In genomic region chr2:148375326-148376150, GRCm38 (mm10) we compare ENCODE assay signal across 8 mouse cellular contexts. TPM values are rescaled to one million over a fixed set of nuclear protein-coding genes. Genes with fewer than 3 reads are reported as not detected.
DNase-seq lines count a peak whose midpoint lies in the region; ATAC-seq and TF ChIP-seq lines count a peak whose summit lies in the region.

No protein-coding gene starts in this region.

- peak; percentile 75 for TF ChIP-seq CTCF in lung, postnatal 0 days (IDR thresholded peaks at IDR 0.05)

- H3K4me3 ChIP-seq in lung, postnatal 0 days (ENCODE audit: low read depth, low read length), result no peak overlapping the region

- peak; percentile 1; the same call in 1 of the 2 replicates for ATAC-seq in lung, postnatal 0 days

- 0 out of 2 replicates have a peak, but pooled peaks cover 10% of the 10 kb centered on the region for H3K4me1 ChIP-seq in lung, postnatal 0 days (ENCODE audit: insufficient read depth, low read depth, low read length)

- H3K9ac ChIP-seq in lung, postnatal 0 days (replicated peaks; ENCODE audit: low read depth), result no peak overlapping the region

- TF ChIP-seq EP300 in lung, postnatal 0 days (IDR thresholded peaks at IDR 0.05), result no peak

- DNase-seq in heart, adult 18-20 months, result peak; percentile 42 to 75
- DNase-seq in heart, postnatal 25 days (ENCODE audit: low spot score), result no peak
- peak; percentile 83 to 84 for DNase-seq in B cell, adult 2 months
- DNase-seq in adrenal gland, postnatal 25 days, result peak; percentile 66
- peak; percentile 44 to 73 for DNase-seq in heart, postnatal 36 days
- DNase-seq in lung, postnatal 0 days (ENCODE audit: low spot score), result peak; percentile 46
- DNase-seq in splenic B cell, adult 2 months (ENCODE audit: low read depth, low spot score), result peak; percentile 76
- no peak for DNase-seq in right cerebral cortex, adult 18-20 months

- H3K9me3 ChIP-seq in lung, postnatal 0 days (ENCODE audit: low read length), result no peaks in the 10 kb centered on the region

- intact Hi-C loops in heart, postnatal 25 days (cut with DNase I), result no loop called here
- intact Hi-C loops in heart, postnatal 36 days (cut with DNase I), result loop anchor here (1.0 kb wide), 1 partner anchor 205 kb away; no protein-coding TSS in a partner anchor

- H3K36me3 ChIP-seq in lung, postnatal 0 days (ENCODE audit: insufficient read depth, low read length), result no peaks in the 10 kb centered on the region
- H3K36me3 ChIP-seq in splenic B cell, adult 2 months (ENCODE audit: control insufficient read depth, insufficient read depth, low read length, poor library complexity, severe bottlenecking), result no peaks in the 10 kb centered on the region

- no peaks in the 10 kb centered on the region for H3K27me3 ChIP-seq in lung, postnatal 0 days (replicated peaks; ENCODE audit: insufficient read depth, low read length)
- no peaks in the 10 kb centered on the region for H3K27me3 ChIP-seq in splenic B cell, adult 2 months (ENCODE audit: control insufficient read depth, insufficient read depth, low read length, poor library complexity, severe bottlenecking)

- WGBS in lung, postnatal 0 days, result 77% methylated on average over 10 of the region's 10 CpGs

- no peak overlapping the region for H3K4me2 ChIP-seq in lung, postnatal 0 days (replicated peaks; ENCODE audit: low read depth, low read length)

- H3K27ac ChIP-seq in lung, postnatal 0 days (ENCODE audit: low read length), result no peak overlapping the region

RNA-seq across cellular contexts. Expression of gene Sstr4, which starts 19.6 kb away (rescaled TPM):
- total RNA-seq in heart, adult 18-20 months (2021), result 1 to 10 TPM; 1.3 to 1.5 TPM
- 1 to 10 TPM; 1.0 to 1.2 TPM for total RNA-seq in heart, postnatal 25 days (2021)
- not detected in 2 replicates for total RNA-seq in adrenal gland, postnatal 25 days (2021)
- total RNA-seq in heart, postnatal 36 days (2021), result 1 to 10 TPM; 1.0 to 1.9 TPM
- polyA plus RNA-seq in lung, postnatal 0 days (2015; fragmentation: Nextera tagmentation; extraction: Ambion mirVana), result 0.56 and 0.77 TPM in 2 replicates

RNA-seq across cellular contexts. Expression of gene Thbd, which starts 32.5 kb away (rescaled TPM):
- total RNA-seq in heart, adult 18-20 months (2021), result 10 to 100 TPM; 42.3 to 44.8 TPM
- 10 to 100 TPM; 41.8 to 57.1 TPM for total RNA-seq in heart, postnatal 25 days (2021)
- total RNA-seq in adrenal gland, postnatal 25 days (2021), result 16.3 and 17.7 TPM in 2 replicates
- 10 to 100 TPM; 38.4 to 51.7 TPM for total RNA-seq in heart, postnatal 36 days (2021)
- 227 and 232 TPM in 2 replicates for polyA plus RNA-seq in lung, postnatal 0 days (2015; fragmentation: Nextera tagmentation; extraction: Ambion mirVana)

Comparison
In these comparisons a context has a peak if more than half of its experiments do, and no peak if none do; other contexts are left out.
1. DNase-seq: peak in heart, adult 18-20 months (2 of 2), B cell, adult 2 months (2 of 2), adrenal gland, postnatal 25 days (single experiment), heart, postnatal 36 days (2 of 2), lung, postnatal 0 days (single experiment) and splenic B cell, adult 2 months (single experiment); none in heart, postnatal 25 days (single experiment) and right cerebral cortex, adult 18-20 months (single experiment).